Comparison of ENCODE assay signal across 8 mouse cellular contexts in genomic region chr13:51400186-51400719, GRCm38 (mm10). TPM values are rescaled to one million over a fixed set of nuclear protein-coding genes. Genes with fewer than 3 reads are reported as not detected.
DNase-seq lines count a peak whose midpoint lies in the region; ATAC-seq and TF ChIP-seq lines count a peak whose summit lies in the region.

No protein-coding gene starts in this region.

- H3K9me3 ChIP-seq in forebrain, embryonic 16.5 days (ENCODE audit: control insufficient read depth, low read length) = no peaks in the 10 kb centered on the region

- DNase-seq in cerebellum, postnatal 25 days = peak; percentile 16 to 36
- no peak for DNase-seq in cerebellum, adult 18-20 months
- no peak for DNase-seq in spleen, adult 2 months (ENCODE audit: low read depth in 1 of 2, low spot score in 2 of 2)
- no peak for DNase-seq in spleen, adult 12 weeks (ENCODE audit: low spot score)
- peak; percentile 63 for DNase-seq in kidney, postnatal 14 days
- DNase-seq in naive thymus-derived CD4-positive, alpha-beta T cell, adult 2 months (ENCODE audit: low read depth) = peak; percentile 63
- no peak for DNase-seq in gastrocnemius, adult 8-10 months (ENCODE audit: low spot score in 2 of 2)

- ATAC-seq in forebrain, embryonic 16.5 days = peak; percentile 62

- no peaks in the 10 kb centered on the region for H3K27me3 ChIP-seq in spleen, adult 2 months (ENCODE audit: control insufficient read depth, insufficient read depth, low read length)
- no peaks in the 10 kb centered on the region for H3K27me3 ChIP-seq in forebrain, embryonic 16.5 days (replicated peaks; ENCODE audit: control insufficient read depth, insufficient read depth, low read length)

- H3K4me1 ChIP-seq in spleen, adult 2 months (ENCODE audit: control insufficient read depth, insufficient read depth, insufficient read length) = peaks cover 44% of the 10 kb centered on the region; the same call in 1 of the 2 replicates
- peaks cover 8% of the 10 kb centered on the region for H3K4me1 ChIP-seq in forebrain, embryonic 16.5 days (replicated peaks; ENCODE audit: control insufficient read depth, insufficient read depth, low read length)

- peak overlapping the region; percentile 12 for H3K9ac ChIP-seq in forebrain, embryonic 16.5 days (replicated peaks; ENCODE audit: low read depth, low read length)

- H3K4me2 ChIP-seq in forebrain, embryonic 16.5 days (ENCODE audit: low read length) = peak overlapping the region; percentile 55

- no peak for TF ChIP-seq POLR2A in spleen, adult 2 months (IDR thresholded peaks at IDR 0.05; ENCODE audit: low read depth, low read length)

- WGBS in spleen, adult 2 months = 22% methylated on average over 14 of the region's 14 CpGs
- 39% methylated on average over 14 of the region's 14 CpGs for WGBS in forebrain, embryonic 16.5 days

- peak overlapping the region; percentile 45; the same call in 1 of the 2 replicates for H3K4me3 ChIP-seq in spleen, adult 2 months (ENCODE audit: extremely low read depth, insufficient read depth, insufficient read length)
- H3K4me3 ChIP-seq in forebrain, embryonic 16.5 days (replicated peaks; ENCODE audit: low read length) = peak overlapping the region; percentile 41

- TF ChIP-seq CTCF in spleen, adult 2 months (IDR thresholded peaks at IDR 0.05; ENCODE audit: extremely low read depth, insufficient read depth, insufficient read length, insufficient replicate concordance) = no peak

- H3K27ac ChIP-seq in spleen, adult 2 months (ENCODE audit: insufficient read depth, low read length) = peak overlapping the region; percentile 68
- H3K27ac ChIP-seq in forebrain, embryonic 16.5 days (ENCODE audit: low read length) = no peak overlapping the region

- no peaks in the 10 kb centered on the region for H3K36me3 ChIP-seq in spleen, adult 2 months (ENCODE audit: control insufficient read depth, insufficient read depth, low read length)
- H3K36me3 ChIP-seq in forebrain, embryonic 16.5 days (ENCODE audit: control insufficient read depth, insufficient read depth) = no peaks in the 10 kb centered on the region

RNA-seq across cellular contexts. Expression of gene S1pr3, which starts 8.2 kb away (rescaled TPM):
- polyA plus RNA-seq in spleen, adult 2 months (2012; rRNA removed) = 19.9 and 24.7 TPM in 2 replicates
- polyA plus RNA-seq in forebrain, embryonic 16.5 days (2015; fragmentation: Nextera tagmentation; extraction: Ambion mirVana) = 11.2 and 13.1 TPM in 2 replicates
- 1 to 10 TPM; 2.5 to 4.5 (median 2.7) TPM for total RNA-seq in gastrocnemius, adult 8-10 months (2022)

Comparison
In these comparisons a context has a peak if more than half of its experiments do, and no peak if none do; other contexts are left out.
1. DNase-seq: peak in cerebellum, postnatal 25 days (2 of 2), kidney, postnatal 14 days (single experiment) and naive thymus-derived CD4-positive, alpha-beta T cell, adult 2 months (single experiment); none in cerebellum, adult 18-20 months (0 of 2), spleen, adult 2 months (0 of 2), spleen, adult 12 weeks (single experiment) and gastrocnemius, adult 8-10 months (0 of 2).